Comparison of ENCODE assay signal across 8 mouse cellular contexts in the genomic region with DNA sequence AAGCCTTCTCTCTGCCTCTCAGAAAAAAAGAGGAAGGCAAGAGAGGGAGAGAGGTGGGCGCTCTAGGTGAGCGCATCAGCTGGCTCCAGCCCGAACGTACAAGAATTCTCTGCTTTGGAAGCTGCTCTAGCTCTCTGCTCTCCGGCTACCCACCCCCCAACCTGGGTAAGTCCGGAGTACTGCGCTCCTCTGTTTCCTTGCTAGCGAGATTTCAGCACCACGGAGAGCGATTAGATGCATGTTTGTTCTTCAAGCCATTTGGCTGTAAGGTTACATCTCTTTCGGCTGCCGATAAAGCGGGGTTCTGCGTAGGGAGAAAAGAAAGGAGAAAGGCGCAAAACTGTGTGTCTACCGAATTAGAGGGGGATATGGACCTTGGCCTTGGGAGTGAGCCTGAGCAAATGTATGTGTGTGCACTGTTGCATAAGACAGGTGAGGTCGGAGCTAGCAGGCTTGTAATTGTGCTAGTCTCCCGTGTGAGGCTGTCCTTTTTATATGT. TPM values are rescaled to one million over a fixed set of nuclear protein-coding genes. Genes with fewer than 3 reads are reported as not detected.
DNase-seq lines count a peak whose midpoint lies in the region; ATAC-seq and TF ChIP-seq lines count a peak whose summit lies in the region.

No protein-coding gene starts in this region.

- no peaks in the 10 kb centered on the region for H3K36me3 ChIP-seq in intestine, embryonic 15.5 days
- no peaks in the 10 kb centered on the region for H3K36me3 ChIP-seq in intestine, postnatal 0 days (ENCODE audit: control insufficient read depth, insufficient read depth)
- no peaks in the 10 kb centered on the region for H3K36me3 ChIP-seq in limb, embryonic 14.5 days (ENCODE audit: control insufficient read depth, insufficient read depth, low read length)
- H3K36me3 ChIP-seq in myocyte (ENCODE audit: control insufficient read depth, insufficient read depth): no peaks in the 10 kb centered on the region

- WGBS in intestine, embryonic 15.5 days: under 1% methylated on average over 18 of the region's 18 CpGs
- 1% methylated on average over 18 of the region's 18 CpGs for WGBS in intestine, postnatal 0 days
- WGBS in limb, embryonic 14.5 days: under 1% methylated on average over 18 of the region's 18 CpGs

- peak; percentile 67; the same call in 1 of the 2 replicates for ATAC-seq in intestine, embryonic 15.5 days
- no peak for ATAC-seq in intestine, postnatal 0 days
- peak; percentile 78 for ATAC-seq in limb, embryonic 14.5 days (ENCODE audit: low FRiP score, low read depth)

- peak; percentile 70 to 78 for DNase-seq in cerebellum, postnatal 25 days
- DNase-seq in gastrocnemius, adult 2 months: peak; percentile 51
- DNase-seq in kidney, adult 8-10 months: peak; percentile 11 to 61
- DNase-seq in limb, embryonic 14.5 days (ENCODE audit: low spot score): peak; percentile 89
- DNase-seq in thymus, postnatal 0 days (ENCODE audit: low spot score): peak; percentile 63

- H3K27ac ChIP-seq in intestine, embryonic 15.5 days: no peak overlapping the region
- H3K27ac ChIP-seq in intestine, postnatal 0 days (ENCODE audit: low read depth, low read length): no peak overlapping the region
- H3K27ac ChIP-seq in gastrocnemius, adult 2 months: no peak overlapping the region
- H3K27ac ChIP-seq in limb, embryonic 14.5 days (replicated peaks; ENCODE audit: low read depth, low read length): no peak overlapping the region

- no peak for TF ChIP-seq POLR2A in limb, embryonic 14.5 days (IDR thresholded peaks at IDR 0.05; ENCODE audit: borderline replicate concordance, extremely low read depth, insufficient read depth, insufficient read length)
- TF ChIP-seq POLR2A in myocyte (IDR thresholded peaks at IDR 0.05; ENCODE audit: insufficient read length, low read depth): no peak

- H3K9me3 ChIP-seq in intestine, embryonic 15.5 days: no peaks in the 10 kb centered on the region
- no peaks in the 10 kb centered on the region for H3K9me3 ChIP-seq in intestine, postnatal 0 days (ENCODE audit: control insufficient read depth)
- no peaks in the 10 kb centered on the region for H3K9me3 ChIP-seq in limb, embryonic 14.5 days (ENCODE audit: control insufficient read depth, low read length)

- intact Hi-C loops in gastrocnemius, adult 2 months (cut with DNase I): loop anchor here (10.0 kb wide), 1 partner anchor 261 kb away; no protein-coding TSS in a partner anchor

- H3K27me3 ChIP-seq in intestine, embryonic 15.5 days (replicated peaks): no peaks in the 10 kb centered on the region
- no peaks in the 10 kb centered on the region for H3K27me3 ChIP-seq in intestine, postnatal 0 days (replicated peaks; ENCODE audit: control insufficient read depth, insufficient read depth, low read length)
- H3K27me3 ChIP-seq in limb, embryonic 14.5 days (ENCODE audit: control insufficient read depth, insufficient read depth, low read length): 0 out of 2 replicates have a peak, but pooled peaks cover 10% of the 10 kb centered on the region
- no peaks in the 10 kb centered on the region for H3K27me3 ChIP-seq in myocyte (ENCODE audit: control insufficient read depth, insufficient read depth, insufficient read length)

- TF ChIP-seq CTCF in intestine, postnatal 0 days (IDR thresholded peaks at IDR 0.05; ENCODE audit: low read depth): no peak
- no peak for TF ChIP-seq CTCF in gastrocnemius, adult 2 months (IDR thresholded peaks at IDR 0.05)

- no peak overlapping the region; the same call in 1 of the 2 replicates for H3K4me2 ChIP-seq in intestine, embryonic 15.5 days (replicated peaks)
- H3K4me2 ChIP-seq in intestine, postnatal 0 days (replicated peaks; ENCODE audit: low read depth): no peak overlapping the region
- no peak overlapping the region; the same call in 1 of the 2 replicates for H3K4me2 ChIP-seq in limb, embryonic 14.5 days (replicated peaks; ENCODE audit: low read depth, low read length, severe bottlenecking)
- H3K4me2 ChIP-seq in myocyte (ENCODE audit: low read depth): no peak overlapping the region

- H3K79me2 ChIP-seq in myocyte (ENCODE audit: control insufficient read depth, insufficient read depth): no peaks in the 10 kb centered on the region

- H3K4me1 ChIP-seq in intestine, embryonic 15.5 days (replicated peaks): 0 out of 2 replicates have a peak, but pooled peaks cover 2% of the 10 kb centered on the region
- no peaks in the 10 kb centered on the region for H3K4me1 ChIP-seq in intestine, postnatal 0 days (replicated peaks; ENCODE audit: control insufficient read depth, insufficient read depth, low read length)
- H3K4me1 ChIP-seq in limb, embryonic 14.5 days (ENCODE audit: control insufficient read depth, insufficient read depth, low read length): no peaks in the 10 kb centered on the region

- no peak overlapping the region for H3K4me3 ChIP-seq in intestine, embryonic 15.5 days (replicated peaks)
- H3K4me3 ChIP-seq in intestine, postnatal 0 days (ENCODE audit: low read depth, low read length): no peak overlapping the region
- no peak overlapping the region for H3K4me3 ChIP-seq in gastrocnemius, adult 2 months
- H3K4me3 ChIP-seq in limb, embryonic 14.5 days (replicated peaks; ENCODE audit: low read length): no peak overlapping the region
- H3K4me3 ChIP-seq in myocyte: no peak overlapping the region

- no peak overlapping the region for H3K9ac ChIP-seq in intestine, embryonic 15.5 days
- H3K9ac ChIP-seq in intestine, postnatal 0 days (ENCODE audit: low read depth, low read length): no peak overlapping the region
- H3K9ac ChIP-seq in limb, embryonic 14.5 days (ENCODE audit: low read depth, low read length, severe bottlenecking): no peak overlapping the region

- H3ac ChIP-seq in myocyte (ENCODE audit: control insufficient read depth, insufficient read length): no peak overlapping the region

TF ChIP-seq in myocyte, 11 proteins besides CTCF, POLR2A, EP300 and RAD21:
- no peak for TF ChIP-seq TCF3 (IDR thresholded peaks at IDR 0.05; ENCODE audit: insufficient read length, low read depth)
- TF ChIP-seq REST (IDR thresholded peaks at IDR 0.05; ENCODE audit: insufficient read depth, insufficient read length): peak; percentile 77
- no peak for TF ChIP-seq USF1 (IDR thresholded peaks at IDR 0.05; ENCODE audit: low read depth)

RNA-seq across cellular contexts. Expression of gene Tnr, which starts 0.5 kb away (rescaled TPM):
- polyA plus RNA-seq in intestine, embryonic 15.5 days (2015; fragmentation: Nextera tagmentation; extraction: Ambion mirVana): 0.43 and 0.88 TPM in 2 replicates
- 0.07 and 0.47 TPM in 2 replicates for polyA plus RNA-seq in intestine, postnatal 0 days (2015; fragmentation: Nextera tagmentation; extraction: Ambion mirVana)
- not detected for total RNA-seq in gastrocnemius, adult 2 months (2021)
- 0.15 and 0.17 TPM in 2 replicates for polyA plus RNA-seq in limb, embryonic 14.5 days (2012; rRNA removed)
- polyA plus RNA-seq in limb, embryonic 14.5 days (2014; fragmentation: Nextera tagmentation; extraction: Ambion mirVana): 0.03 and 0.18 TPM in 2 replicates
- polyA plus RNA-seq in myocyte (2012; fragmentation: generic; extraction: Trizol): 0.02 TPM
- 0.15 and 0.16 TPM in 2 replicates for polyA plus RNA-seq in thymus, postnatal 0 days (2015; fragmentation: Nextera tagmentation; extraction: Ambion mirVana)

Comparison
In these comparisons a context has a peak if more than half of its experiments do, and no peak if none do; other contexts are left out.
1. DNase-seq: peak in every context shown above with its lines; median percentile 89 in limb, embryonic 14.5 days; 74 in cerebellum, postnatal 25 days; 63 in thymus, postnatal 0 days; 51 in gastrocnemius, adult 2 months; 36 in kidney, adult 8-10 months.